Mouse (Mus musculus) hindbrain, embryonic 11.5 days (tissue): ENCODE data around the gene Prkag2. TPM values are rescaled to one million over a fixed set of nuclear protein-coding genes. Genes with fewer than 3 reads are reported as not detected.

Experiments
- ATAC-seq: fragments of 200-750 bp; cut with Nextera tagmentation; 2 replicates; pipeline ENCODE4 v1.8.0; 2017; ENCODE audit warnings: mild to moderate bottlenecking, moderate TSS enrichment, moderate library complexity; ENCODE audit not compliant: low FRiP score
- DNase-seq: peaks from one replicate; pipeline ENCODE4 v3.0.0-alpha.2; 2015; ENCODE audit warnings: low spot score
- H3K27ac ChIP-seq: fragments of 300-500 bp; sonication (generic); 2 replicates; pipeline ENCODE4 v1.5.1; 2014; ENCODE audit warnings: mild to moderate bottlenecking, low read depth, low read length
- H3K27me3 ChIP-seq: fragments of 300-500 bp; sonication (generic); 2 replicates; pipeline ENCODE4 v1.6.1; 2014; ENCODE audit warnings: mild to moderate bottlenecking, low read length, moderate library complexity, mixed read lengths; ENCODE audit not compliant: control insufficient read depth, insufficient read depth
- H3K36me3 ChIP-seq: fragments of 300-500 bp; sonication (generic); 2 replicates; pipeline ENCODE4 v1.6.1; 2014; ENCODE audit warnings: mild to moderate bottlenecking, low read length, moderate library complexity, mixed read lengths; ENCODE audit not compliant: control insufficient read depth, insufficient read depth
- H3K4me1 ChIP-seq: fragments of 300-500 bp; sonication (generic); replicated peaks from 2 replicates; pipeline ENCODE4 v1.6.1; 2014; ENCODE audit warnings: low read length, mixed read lengths; ENCODE audit not compliant: control insufficient read depth, insufficient read depth
- H3K4me2 ChIP-seq: fragments of 300-500 bp; sonication (generic); replicated peaks from 2 replicates; pipeline ENCODE4 v1.6.1; 2014; ENCODE audit warnings: mild to moderate bottlenecking, low read depth, low read length
- H3K4me3 ChIP-seq: fragments of 300-500 bp; sonication (generic); 2 replicates; pipeline ENCODE4 v1.5.1; 2014; ENCODE audit warnings: low read depth, low read length
- H3K9ac ChIP-seq: fragments of 300-500 bp; sonication (generic); 2 replicates; pipeline ENCODE4 v1.6.1; 2014; ENCODE audit warnings: low read depth, low read length
- H3K9me3 ChIP-seq: fragments of 300-500 bp; sonication (generic); 2 replicates; pipeline ENCODE4 v1.6.1; 2016; ENCODE audit warnings: low read length; ENCODE audit not compliant: control insufficient read depth
- WGBS: fragments of 180-500 bp; shearing (Covaris S2); extraction: QIAGEN DNeasy Blood & Tissue Kit; methylation state at CpG from one replicate; pipeline ENCODE4 v1.1.7; 2014; 5-methylcytosine and 5-hydroxymethylcytosine counted together
- polyA plus RNA-seq: library from polyadenylated mRNA; unstranded; fragments of >200 nt; fragmentation: Nextera tagmentation; extraction: Ambion mirVana; gene quantifications from 2 replicates; pipeline ENCODE4 v1.2.1, GENCODE M21; 2014

Gene Prkag2
- polyA plus RNA-seq, 1 experiment from 2014 or later: 56.7 TPM

GRCm38 (mm10) chr5:24931578-24932185 is 168.8 kb downstream of the Prkag2 start:
- Histone ChIP-seq H3K27me3 (no peaks in the 10 kb centered on the region), H3K27ac (no peak overlapping the region), H3K4me1 (no peaks in the 10 kb centered on the region), H3K4me2 (no peak overlapping the region), H3K9ac (no peak overlapping the region), H3K36me3 (no peaks in the 10 kb centered on the region), H3K4me3 (no peak overlapping the region), H3K9me3 (no peaks in the 10 kb centered on the region)
- no peak for ATAC-seq
- DNase-seq: no peak
- WGBS: 87% methylated on average over 10 of the region's 10 CpGs

GRCm38 (mm10) chr5:24930831-24931577 is 169.4 kb downstream of the Prkag2 start:
- no peak overlapping the region for H3K4me2 ChIP-seq
- no peaks in the 10 kb centered on the region for H3K9me3 ChIP-seq
- DNase-seq (no peak), ATAC-seq (no peak)
- H3K27me3 ChIP-seq: no peaks in the 10 kb centered on the region
- H3K36me3 ChIP-seq: no peaks in the 10 kb centered on the region
- H3K4me3 ChIP-seq: no peak overlapping the region
- H3K27ac ChIP-seq: no peak overlapping the region
- 78% methylated on average over 8 of the region's 8 CpGs for WGBS
- H3K9ac ChIP-seq: no peak overlapping the region
- no peaks in the 10 kb centered on the region for H3K4me1 ChIP-seq

GRCm38 (mm10) chr5:24928816-24929215 is 171.6 kb downstream of the Prkag2 start:
- Histone ChIP-seq H3K4me3 (no peak overlapping the region), H3K27ac (no peak overlapping the region), H3K4me2 (no peak overlapping the region), H3K9me3 (no peaks in the 10 kb centered on the region), H3K9ac (no peak overlapping the region), H3K27me3 (no peaks in the 10 kb centered on the region; the same call in 1 of the 2 replicates), H3K36me3 (no peaks in the 10 kb centered on the region), H3K4me1 (no peaks in the 10 kb centered on the region)
- no peak for DNase-seq
- 98% methylated on average over 4 of the region's 4 CpGs for WGBS
- no peak for ATAC-seq

- H3K27me3 ChIP-seq: no peaks in the 10 kb centered on the region; the same call in 1 of the 2 replicates
- H3K4me1 ChIP-seq: no peaks in the 10 kb centered on the region
- DNase-seq (no peak), ATAC-seq (no peak)
- no peaks in the 10 kb centered on the region for H3K36me3 ChIP-seq
- H3K4me3 ChIP-seq: no peak overlapping the region
- no peak overlapping the region for H3K27ac ChIP-seq
- no peak overlapping the region for H3K9ac ChIP-seq
- H3K9me3 ChIP-seq: no peaks in the 10 kb centered on the region
- WGBS: 12% methylated on average over 8 of the region's 8 CpGs
- no peak overlapping the region for H3K4me2 ChIP-seq
Measured at GRCm38 (mm10) chr5:24927706-24928105, 172.7 kb downstream of the Prkag2 start.

- Histone ChIP-seq H3K36me3 (no peaks in the 10 kb centered on the region), H3K4me2 (no peak overlapping the region), H3K9ac (no peak overlapping the region), H3K9me3 (no peaks in the 10 kb centered on the region), H3K27ac (no peak overlapping the region), H3K4me1 (no peaks in the 10 kb centered on the region), H3K27me3 (no peaks in the 10 kb centered on the region), H3K4me3 (no peak overlapping the region)
- no peak for ATAC-seq
- DNase-seq: no peak
- WGBS: 85% methylated on average over 1 of the region's 1 CpGs
Measured at GRCm38 (mm10) chr5:24919155-24919554, 181.3 kb downstream of the Prkag2 start.

GRCm38 (mm10) chr5:24916511-24916910 is 183.9 kb downstream of the Prkag2 start:
- Histone ChIP-seq H3K36me3 (no peaks in the 10 kb centered on the region), H3K4me1 (no peaks in the 10 kb centered on the region), H3K4me3 (no peak overlapping the region), H3K9me3 (no peaks in the 10 kb centered on the region), H3K27ac (no peak overlapping the region), H3K27me3 (no peaks in the 10 kb centered on the region), H3K4me2 (no peak overlapping the region), H3K9ac (no peak overlapping the region)
- 88% methylated on average over 4 of the region's 4 CpGs for WGBS
- DNase-seq: no peak
- ATAC-seq: no peak

- H3K4me1 ChIP-seq: no peaks in the 10 kb centered on the region
- H3K36me3 ChIP-seq: no peaks in the 10 kb centered on the region
- H3K9me3 ChIP-seq: no peaks in the 10 kb centered on the region
- DNase-seq (no peak), ATAC-seq (no peak)
- H3K4me3 ChIP-seq: no peak overlapping the region
- no peak overlapping the region for H3K27ac ChIP-seq
- no peak overlapping the region for H3K4me2 ChIP-seq
- H3K9ac ChIP-seq: no peak overlapping the region
- no peaks in the 10 kb centered on the region for H3K27me3 ChIP-seq
- 75% methylated on average over 5 of the region's 5 CpGs for WGBS
Measured at GRCm38 (mm10) chr5:24915119-24915518, 185.3 kb downstream of the Prkag2 start.

GRCm38 (mm10) chr5:24913656-24914055 is 186.8 kb downstream of the Prkag2 start:
- 86% methylated on average over 6 of the region's 6 CpGs for WGBS
- ATAC-seq (no peak), DNase-seq (no peak)
- Histone ChIP-seq H3K9ac (no peak overlapping the region), H3K4me1 (no peaks in the 10 kb centered on the region), H3K27ac (no peak overlapping the region), H3K36me3 (no peaks in the 10 kb centered on the region), H3K27me3 (no peaks in the 10 kb centered on the region), H3K9me3 (no peaks in the 10 kb centered on the region), H3K4me3 (no peak overlapping the region), H3K4me2 (no peak overlapping the region)
